Mouse (Mus musculus) gastrocnemius, postnatal 36 days (tissue): ENCODE measurements around the gene Nfia. TPM values are rescaled to one million over a fixed set of nuclear protein-coding genes. Genes with fewer than 3 reads are reported as not detected.

Experiments
- DNase-seq, 2 experiments: peaks; one replicate each; pipeline ENCODE4 v3.0.0; 2022
- intact Hi-C: fragments of 180-260 bp; cut with DNase I; formaldehyde crosslinking; loops from one replicate; pipeline ENCODE4 v1.15.1; 2025
- total RNA-seq, 2 experiments: library from RNA; stranded (reverse); gene quantifications; 2 replicates each; pipeline ENCODE4 v1.2.3; 2021

Nfia gene
- total RNA-seq, 2 experiments from 2014 or later: 56.2 to 61.5 TPM

DNA sequence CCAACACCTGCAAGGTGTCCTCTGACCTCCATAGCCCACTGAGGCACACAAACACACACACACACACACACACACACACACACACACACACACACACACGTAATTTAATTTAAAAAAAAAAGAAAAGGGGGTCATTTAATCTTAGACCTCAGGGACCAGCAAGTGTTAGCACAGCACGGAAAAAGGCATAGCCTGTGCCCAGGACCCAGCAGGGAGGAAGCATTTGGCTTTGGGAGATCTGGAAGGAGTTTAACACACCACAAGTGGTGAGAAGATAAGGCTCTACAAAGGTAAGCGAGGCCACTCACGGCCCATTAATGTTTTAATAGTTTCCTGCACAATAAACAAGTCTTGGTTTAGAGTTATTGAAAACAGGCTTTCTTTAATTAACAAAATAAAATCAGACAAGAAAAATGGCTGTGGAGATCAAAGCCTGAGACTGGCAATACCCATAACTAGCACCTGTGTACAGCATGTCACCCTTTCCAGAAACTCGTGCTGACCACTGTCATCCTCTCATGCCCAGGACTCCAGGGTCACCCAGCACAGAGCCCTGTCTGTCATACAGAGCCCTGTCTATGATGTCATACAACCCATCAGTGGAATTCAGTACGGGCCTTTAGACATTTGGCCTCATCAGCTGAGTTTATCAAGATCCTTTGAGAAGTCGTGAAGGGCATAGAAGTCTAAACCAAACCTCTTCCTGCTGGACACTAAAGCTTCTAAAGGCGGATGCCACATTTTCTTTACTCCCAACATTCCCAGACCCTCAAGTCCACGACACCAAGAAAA is 332.6 kb downstream of the Nfia start:
- intact Hi-C loops: loop anchor here (5.0 to 10.0 kb wide), 2 partner anchors 100 to 238 kb away; no protein-coding TSS in a partner anchor
- DNase-seq: no peak

DNA sequence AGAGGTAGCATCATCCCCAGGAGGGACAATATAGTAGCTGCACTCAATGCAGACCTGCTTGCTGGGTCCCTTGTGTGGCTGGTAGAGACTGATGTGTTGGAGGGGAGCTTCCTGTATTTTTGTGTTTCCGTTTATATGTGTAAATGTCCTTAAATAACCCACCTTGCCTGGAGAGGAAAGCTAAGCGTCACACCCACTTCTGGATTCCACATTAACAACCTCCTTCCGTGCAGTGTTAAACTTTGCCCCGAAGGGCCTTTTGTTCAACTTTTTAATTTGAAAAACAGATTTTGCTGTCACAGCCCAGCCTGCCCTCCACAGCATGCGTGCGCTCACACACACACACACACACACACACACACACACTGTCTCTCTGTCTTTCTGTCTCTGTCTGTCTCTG is 333.4 kb downstream of the Nfia start:
- intact Hi-C loops: loop anchor here (5.0 to 10.0 kb wide), 2 partner anchors 101 to 239 kb away; no protein-coding TSS in a partner anchor
- no peak for DNase-seq

DNA sequence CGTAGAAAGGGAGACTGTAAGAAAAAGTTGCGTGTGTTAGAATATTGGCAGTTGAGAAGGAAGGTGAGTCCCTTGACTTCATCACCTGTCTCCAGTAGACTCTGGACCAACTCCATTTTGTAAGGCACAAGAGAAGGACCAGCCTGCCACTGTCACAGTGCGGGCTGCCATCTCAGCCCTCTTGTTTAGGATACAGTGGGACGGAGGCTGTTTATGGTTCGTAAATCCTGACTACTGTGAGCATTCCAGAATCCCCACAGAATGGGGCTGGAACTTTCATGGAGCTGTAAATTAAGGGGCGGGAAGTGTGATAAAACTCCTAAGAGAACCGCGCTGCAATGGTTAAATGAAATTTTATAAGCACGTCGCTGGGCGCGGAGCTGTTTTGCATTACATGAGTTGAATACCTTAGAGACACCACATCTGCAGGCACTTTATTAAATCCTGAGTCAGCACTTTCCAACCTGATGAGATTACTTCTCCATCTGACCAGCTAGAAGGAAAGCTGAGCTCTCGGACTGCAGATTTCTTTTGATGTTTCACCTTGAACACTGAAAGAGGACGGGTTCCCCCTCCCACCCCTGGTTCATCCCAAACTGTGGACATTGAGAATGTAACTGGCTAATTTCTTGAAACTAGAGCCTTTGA is 334.0 kb downstream of the Nfia start:
- no peak for DNase-seq
- intact Hi-C loops: loop anchor here (5.0 to 10.0 kb wide), 2 partner anchors 102 to 239 kb away; no protein-coding TSS in a partner anchor

DNA sequence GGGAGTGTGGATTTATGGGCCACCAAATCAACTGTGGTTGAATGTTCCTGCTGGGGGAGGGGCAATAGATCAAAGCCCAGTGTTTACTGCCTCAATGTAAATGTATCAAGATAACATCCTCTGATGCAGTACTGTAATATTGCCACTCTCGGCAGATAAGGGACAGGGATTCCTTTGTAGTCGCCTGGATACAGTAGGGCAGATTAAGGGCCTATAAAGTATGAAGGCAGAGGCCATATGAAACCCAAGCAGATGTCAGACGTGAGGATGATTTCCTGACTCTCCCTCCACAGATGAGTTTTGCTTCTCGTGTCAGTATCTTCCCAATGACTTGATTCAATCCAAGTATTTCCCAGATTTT is 334.5 kb downstream of the Nfia start:
- no peak for DNase-seq
- intact Hi-C loops: loop anchor here (5.0 to 10.0 kb wide), 2 partner anchors 102 to 240 kb away; no protein-coding TSS in a partner anchor

DNA sequence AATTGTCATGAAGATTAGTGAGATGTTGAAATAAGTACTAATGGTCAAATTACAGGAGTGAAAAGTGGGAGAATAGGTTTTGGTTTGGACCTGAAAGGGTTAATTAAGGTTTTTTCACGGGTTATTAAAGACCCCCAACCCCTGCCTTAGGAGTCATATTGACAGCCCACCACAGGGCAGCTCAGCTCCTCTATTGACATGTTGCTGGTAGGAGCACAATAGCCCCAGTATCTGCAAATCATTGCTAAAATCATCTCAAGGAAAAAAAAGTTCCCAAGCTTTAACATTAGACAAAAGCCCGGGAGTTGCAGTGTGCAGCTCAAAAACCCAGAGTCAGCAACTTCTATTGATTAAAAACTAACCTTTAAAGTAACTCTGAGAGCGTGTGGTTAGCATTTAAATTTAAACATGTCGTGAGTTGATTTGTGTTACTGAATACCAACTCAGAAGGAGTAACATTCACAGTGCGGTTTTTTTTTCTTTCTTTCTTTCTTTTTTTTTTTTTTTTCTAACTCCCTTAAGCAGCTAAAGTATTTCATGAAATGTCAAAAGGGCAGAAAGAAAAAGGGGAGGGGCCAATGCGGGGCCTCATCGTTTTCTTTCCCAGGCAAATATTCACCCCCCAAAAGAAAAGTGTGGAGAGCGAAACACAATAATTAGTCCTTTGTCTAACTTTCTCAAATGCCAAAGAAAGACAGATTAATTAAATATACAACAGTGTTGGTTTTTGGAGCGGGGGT is 335.6 kb downstream of the Nfia start:
- intact Hi-C loops: loop anchor here (5.0 to 10.0 kb wide), 2 partner anchors 103 to 241 kb away; no protein-coding TSS in a partner anchor
- DNase-seq: no peak

DNA sequence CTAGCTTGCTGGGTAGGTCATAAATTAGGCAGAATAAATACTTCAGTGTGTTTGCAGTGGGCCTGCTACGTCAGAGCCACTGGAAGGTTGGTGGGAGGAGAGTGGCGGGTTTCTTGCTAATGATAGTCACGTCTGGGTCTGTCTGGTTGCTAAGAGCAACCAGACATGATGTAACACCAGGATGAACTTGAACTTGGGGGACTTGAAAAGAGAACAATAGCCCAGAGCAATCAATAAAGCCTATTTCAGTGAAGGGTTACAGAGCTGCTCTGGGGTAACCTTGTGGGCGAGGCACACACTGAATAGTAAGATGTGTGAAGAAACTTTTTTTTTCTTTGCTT is 336.1 kb downstream of the Nfia start:
- intact Hi-C loops: loop anchor here (5.0 to 10.0 kb wide), 2 partner anchors 104 to 241 kb away; no protein-coding TSS in a partner anchor

DNA sequence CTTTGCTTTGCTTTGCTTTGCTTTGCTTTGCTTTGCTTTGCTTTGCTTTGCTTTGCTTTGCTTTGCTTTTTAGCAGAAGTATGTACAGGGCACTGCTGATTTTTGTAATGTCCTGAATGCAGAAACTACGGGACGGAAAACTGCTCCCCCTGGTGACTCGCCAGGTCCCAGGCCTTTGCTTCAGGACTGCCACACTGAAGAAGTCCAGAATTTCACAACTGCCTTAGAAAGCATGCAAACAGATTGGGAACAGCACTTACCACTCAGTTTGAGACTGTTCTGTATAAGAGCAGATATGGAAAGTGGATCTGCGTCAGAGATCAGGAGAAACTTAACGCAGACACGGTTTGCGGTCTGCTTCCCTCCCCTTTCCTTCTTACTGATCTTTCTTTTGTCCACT is 336.5 kb downstream of the Nfia start:
- intact Hi-C loops: loop anchor here (5.0 to 10.0 kb wide), 2 partner anchors 104 to 242 kb away; no protein-coding TSS in a partner anchor
- DNase-seq: peak; percentile 67 to 78

More for the DNA sequence above, 336.1 kb downstream of the Nfia start:
- DNase-seq: no peak

DNA sequence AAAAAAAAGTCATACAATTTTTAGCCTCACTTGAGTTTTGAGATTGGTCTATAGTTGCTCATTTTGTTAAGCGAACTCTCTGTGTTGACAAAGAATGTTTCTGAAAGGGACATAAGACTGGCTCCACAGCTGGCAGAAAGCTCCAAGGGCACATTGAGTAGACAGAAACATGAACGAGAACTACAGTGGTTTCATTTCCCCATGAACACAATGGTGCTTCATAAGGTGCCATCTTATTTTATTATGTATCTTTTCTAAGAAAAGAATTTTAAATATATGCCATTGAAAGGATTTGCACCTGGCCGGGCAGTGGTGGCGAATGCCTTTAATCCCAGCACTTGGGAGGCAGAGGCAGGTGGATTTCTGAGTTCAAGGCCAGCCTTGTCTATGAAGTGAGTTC is 337.4 kb downstream of the Nfia start:
- intact Hi-C loops: loop anchor here (2.0 to 10.0 kb wide), 3 partner anchors 105 to 357 kb away; no protein-coding TSS in a partner anchor
- no peak for DNase-seq

DNA sequence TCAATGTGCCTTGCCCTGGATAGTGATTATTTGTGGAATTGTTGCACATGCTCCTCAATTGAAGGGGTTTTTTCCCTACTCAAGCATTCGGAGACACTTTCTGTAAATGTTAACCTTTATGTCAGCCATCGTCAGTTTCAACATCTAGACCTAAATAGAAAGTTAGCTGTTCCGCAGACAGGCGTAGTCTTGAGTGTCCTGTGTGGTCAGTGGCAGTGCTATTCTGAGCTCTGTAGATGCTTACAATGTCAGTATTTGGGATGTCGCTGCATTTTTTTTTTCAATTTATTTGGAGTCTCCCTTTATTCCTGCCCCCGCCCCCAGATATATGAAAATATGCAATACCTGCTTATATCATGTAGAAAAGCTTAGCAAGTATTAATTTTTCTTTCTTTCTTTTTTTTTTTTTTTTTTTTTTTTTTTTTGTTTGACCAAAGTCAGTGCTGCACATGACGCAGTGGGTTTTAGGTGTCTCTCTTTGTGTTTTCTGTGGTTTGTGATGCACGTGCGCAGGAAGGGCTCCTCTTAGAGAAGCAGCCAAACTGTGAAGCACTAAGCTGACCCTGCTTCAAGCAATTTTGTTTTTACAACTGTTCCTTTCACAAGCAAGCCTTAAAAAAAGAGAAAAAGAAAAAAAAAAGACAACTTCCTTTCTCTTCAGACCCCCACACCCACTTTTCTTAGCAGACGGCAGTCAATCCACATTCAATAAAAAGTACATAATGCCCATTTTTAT is 340.9 kb downstream of the Nfia start:
- intact Hi-C loops: no loop called here
- no peak for DNase-seq

DNA sequence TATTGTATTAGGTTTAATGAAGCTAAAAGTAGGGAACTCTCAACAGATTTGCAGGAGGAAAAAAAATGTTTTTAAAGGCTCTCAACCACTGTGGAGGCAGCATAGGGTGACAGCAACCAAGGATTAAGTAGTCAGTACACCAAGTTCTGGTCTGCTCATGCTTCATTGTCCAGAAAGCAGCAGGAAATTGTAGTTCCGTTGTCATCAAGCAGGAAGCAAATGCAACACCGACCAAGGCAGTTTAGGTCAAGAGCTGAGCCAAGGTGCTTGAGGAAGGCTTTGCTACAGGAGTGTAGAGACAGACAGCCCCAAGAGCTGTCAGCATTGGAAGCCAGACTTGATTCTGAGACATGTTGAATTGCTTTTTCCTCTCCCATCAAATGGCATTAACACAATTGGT is 342.4 kb downstream of the Nfia start:
- intact Hi-C loops: loop anchor here (5.0 kb wide), 1 partner anchor 207 kb away; no protein-coding TSS in a partner anchor
- no peak for DNase-seq

DNA sequence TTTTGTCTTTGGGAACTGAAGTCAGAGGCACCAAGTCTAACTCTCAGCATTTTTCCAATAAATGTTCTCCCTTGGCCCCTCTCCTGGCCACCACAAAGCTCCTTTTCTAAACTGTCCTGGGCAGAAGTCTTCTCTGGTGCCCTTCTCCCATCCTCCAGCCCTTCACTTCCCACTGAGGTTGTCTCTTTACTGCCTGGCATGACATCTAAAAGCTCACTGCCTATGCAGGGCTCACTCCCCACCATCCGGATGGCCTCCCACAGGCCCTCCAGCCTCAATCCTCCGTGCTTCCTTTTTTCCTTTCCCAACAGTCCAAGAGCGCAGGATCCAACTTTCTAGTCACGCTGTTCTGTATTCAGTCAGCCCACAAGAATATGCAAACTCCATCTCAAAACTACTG is 342.9 kb downstream of the Nfia start:
- DNase-seq: no peak
- intact Hi-C loops: loop anchor here (5.0 kb wide), 1 partner anchor 207 kb away; no protein-coding TSS in a partner anchor

DNA sequence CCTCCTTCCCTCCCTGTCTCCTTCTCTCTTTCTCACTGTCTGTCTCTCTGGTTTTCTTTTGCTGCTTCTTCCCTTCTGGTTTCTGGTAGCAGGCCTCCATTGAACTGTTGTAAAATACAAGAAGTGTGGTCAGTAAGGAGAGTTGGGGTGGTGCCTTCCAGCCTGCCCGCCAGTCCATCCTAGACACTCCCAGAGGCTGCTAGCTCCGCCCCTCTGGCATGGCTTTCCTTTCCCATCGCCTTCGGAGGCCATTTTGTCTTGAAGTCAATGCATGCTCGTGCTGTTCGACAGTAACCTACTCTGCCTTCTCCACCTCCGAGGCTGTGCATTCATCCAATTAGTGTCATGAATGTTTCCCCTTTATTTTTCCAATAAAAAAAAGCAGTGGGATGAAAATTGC is 343.5 kb downstream of the Nfia start:
- no peak for DNase-seq
- intact Hi-C loops: loop anchor here (5.0 kb wide), 1 partner anchor 206 kb away; no protein-coding TSS in a partner anchor

DNA sequence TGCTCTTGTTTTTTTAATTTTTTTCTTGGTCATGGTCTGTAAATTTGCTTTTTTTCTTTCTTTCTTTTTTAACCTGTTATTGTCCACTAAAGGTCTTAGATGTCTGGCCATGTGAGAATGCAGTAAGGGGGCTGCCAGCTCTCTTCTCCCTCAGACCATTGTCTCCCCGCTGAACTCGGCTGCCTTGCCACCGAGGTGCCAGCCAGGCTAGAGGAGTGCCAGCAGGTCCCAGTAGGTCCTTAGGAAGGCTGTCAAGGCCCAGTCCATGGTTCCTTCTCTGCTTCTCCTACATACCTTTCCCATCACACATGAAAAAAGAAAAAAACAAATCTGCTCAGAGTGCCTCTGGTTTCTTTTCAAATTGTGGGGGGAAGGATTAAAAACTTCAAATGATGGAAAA is 345.6 kb downstream of the Nfia start:
- DNase-seq: no peak
- intact Hi-C loops: loop anchor here (5.0 kb wide), 1 partner anchor 204 kb away; no protein-coding TSS in a partner anchor

DNA sequence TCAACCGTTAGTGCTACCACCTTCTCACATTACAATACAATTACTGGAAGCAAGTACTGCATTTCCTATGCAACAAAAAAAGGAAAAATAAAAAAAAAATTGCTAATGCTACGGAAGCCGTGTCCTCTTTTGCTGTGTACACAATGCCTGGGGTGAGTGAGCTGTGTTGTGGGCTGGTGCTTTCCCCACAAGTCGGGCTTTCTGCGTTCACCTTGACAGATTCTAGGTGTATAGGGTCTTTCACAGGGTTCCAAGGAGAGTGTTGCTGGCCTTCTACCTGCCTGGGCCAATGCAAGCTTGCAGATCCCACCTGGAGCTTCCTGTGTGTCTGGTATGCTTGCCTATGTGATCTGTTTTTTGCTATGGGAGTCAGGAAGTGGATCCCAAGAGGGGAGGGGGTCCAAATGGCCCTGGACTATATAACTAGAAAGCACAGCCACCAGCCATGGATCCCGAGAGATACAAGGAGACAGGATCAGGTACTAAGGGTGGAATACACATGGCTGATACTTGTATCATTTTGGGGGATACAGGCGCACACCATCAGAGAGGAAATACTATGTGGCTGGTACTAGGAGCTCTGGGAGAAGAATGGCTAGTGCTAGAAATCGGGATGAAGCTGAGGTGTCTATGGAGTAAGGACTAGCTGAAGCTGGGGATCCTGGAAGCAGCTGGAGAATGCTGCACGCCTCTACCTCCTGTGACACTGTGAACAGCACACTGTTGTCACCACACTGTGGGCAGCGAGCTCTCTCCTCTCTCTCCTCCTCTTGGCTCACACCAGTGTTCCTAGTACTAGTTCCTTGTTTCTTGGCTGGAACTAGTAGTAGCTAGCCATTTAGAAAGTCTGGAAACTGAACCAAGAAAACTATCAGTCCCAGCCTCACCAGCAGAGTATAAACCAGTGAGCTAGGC is 346.5 kb downstream of the Nfia start:
- DNase-seq: no peak
- intact Hi-C loops: loop anchor here (5.0 kb wide), 1 partner anchor 203 kb away; no protein-coding TSS in a partner anchor

DNA sequence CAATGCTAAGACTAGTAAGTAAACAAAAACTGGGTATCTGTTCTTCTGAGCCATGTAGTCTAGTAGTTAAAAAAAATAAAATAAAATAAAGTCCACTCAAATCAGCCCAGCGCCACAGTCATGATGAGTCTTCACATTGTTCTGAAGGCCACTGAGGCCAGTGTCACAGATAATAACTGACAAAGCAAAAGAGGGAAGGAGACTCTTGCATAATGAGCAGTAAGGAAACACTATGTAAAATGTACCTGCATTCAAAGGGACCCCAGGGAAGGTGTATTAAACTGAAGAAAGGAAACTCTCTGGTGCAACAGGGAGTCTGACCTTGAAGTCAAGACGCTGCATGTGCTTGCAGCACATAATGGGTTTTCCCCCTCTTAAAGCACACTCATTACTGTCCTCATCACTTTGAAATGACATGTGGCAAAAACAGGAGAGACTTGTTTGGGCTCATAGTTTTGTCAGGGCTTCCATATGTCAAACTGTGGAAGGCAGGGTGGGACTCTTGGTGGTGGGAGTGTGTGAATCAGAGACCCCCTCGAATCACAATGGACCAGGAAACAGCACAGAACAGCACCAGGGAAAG is 347.5 kb downstream of the Nfia start:
- no peak for DNase-seq
- intact Hi-C loops: loop anchor here (5.0 kb wide), 1 partner anchor 202 kb away; no protein-coding TSS in a partner anchor

DNA sequence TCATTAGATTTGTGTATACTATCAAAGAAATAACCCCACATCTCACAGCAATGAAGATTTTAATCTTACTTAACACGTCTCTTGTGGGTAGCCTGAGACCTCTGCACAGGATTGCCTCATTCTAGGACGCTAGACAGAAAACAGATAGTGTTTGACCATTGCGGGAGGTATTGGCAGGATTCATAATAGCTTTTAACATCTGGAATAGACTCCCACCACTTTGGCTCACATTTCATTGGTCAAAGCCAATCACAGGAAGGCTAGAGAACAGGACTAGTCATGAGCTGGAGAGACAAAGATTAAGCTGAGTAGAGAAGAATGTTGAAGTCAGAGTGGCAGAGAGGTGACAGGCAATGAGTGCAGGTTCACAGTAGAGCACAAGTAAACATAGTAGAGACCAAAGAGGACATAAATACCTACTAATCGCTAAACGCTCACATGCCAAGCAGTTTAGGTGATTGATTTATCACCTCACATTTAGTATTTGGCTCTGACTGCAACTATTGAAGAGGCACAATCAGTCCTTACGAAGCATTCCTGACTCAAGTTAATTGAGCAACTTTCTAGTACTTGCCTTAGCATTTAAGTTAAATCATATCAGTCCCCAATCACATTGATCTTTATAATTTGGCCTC is 348.3 kb downstream of the Nfia start:
- intact Hi-C loops: no loop called here
- DNase-seq: no peak

DNA sequence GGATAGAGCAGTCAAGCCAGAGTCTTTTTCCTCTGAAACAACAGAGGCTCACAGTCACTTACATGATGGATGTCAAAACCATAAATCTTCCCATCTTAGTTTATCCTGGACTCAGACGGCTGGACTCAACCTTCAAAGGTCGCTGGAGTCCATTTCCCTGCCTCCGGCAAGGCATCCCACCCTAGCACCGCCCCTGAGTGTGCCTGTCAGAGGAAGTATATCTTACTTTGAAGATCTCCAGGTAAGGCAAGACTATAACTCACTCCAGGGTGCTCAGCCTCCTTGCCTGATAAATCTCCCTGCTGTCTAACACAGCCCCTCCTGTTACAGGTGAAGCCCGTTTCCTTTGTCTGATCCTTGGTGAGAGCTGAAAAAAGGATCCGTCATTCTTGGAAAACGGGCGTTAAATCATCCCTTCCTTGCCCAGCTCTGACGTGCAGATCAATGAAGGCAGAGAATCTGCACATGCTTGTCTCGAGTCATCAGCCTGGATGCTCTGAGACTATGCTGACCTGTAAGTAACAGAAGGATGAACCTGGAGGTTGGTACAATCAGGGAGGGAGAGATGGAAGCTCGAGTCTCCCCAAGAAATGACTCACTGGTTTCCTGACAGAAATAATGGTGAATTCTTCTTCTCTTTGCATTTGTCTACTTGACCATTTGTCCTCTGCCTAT is 353.6 kb downstream of the Nfia start:
- DNase-seq: no peak
- intact Hi-C loops: no loop called here
